Mouse (Mus musculus) bone marrow macrophage, adult 2 months (primary cell): ENCODE results near the gene Hba-x.

Source experiments
- CTCF ChIP-seq: IDR thresholded peaks from 2 replicates; pipeline ENCODE4 v1.5.1; 2012; ENCODE audit warnings: low read depth, mild to moderate bottlenecking, low read length, moderate library complexity
- POLR2A ChIP-seq: IDR thresholded peaks from 2 replicates; pipeline ENCODE4 v1.6.1; 2012; ENCODE audit warnings: mild to moderate bottlenecking, low read depth, low read length, borderline replicate concordance

- no peak for TF ChIP-seq CTCF
- TF ChIP-seq POLR2A, result no peak
Measured at GRCm38 (mm10) chr11:32268952-32269351, 7.2 kb upstream of the Hba-x start.
